Mouse (Mus musculus): Measurements from ENCODE around the gene Afap1.

- TF ChIP-seq CTCF (IDR thresholded peaks at IDR 0.05; ENCODE audit: extremely low read depth, insufficient read depth, low read length) (no peak), POLR2A (IDR thresholded peaks at IDR 0.05; ENCODE audit: extremely low read depth, insufficient read depth, low read length) (no peak)
These were observed 33.4 kb downstream of the Afap1 start for GRCm38 (mm10) chr5:35926511-35926910.
